Mouse (Mus musculus) hindbrain, embryonic 16.5 days (tissue): ENCODE results near the gene Wdr78. TPM values are rescaled to one million over a fixed set of nuclear protein-coding genes. Genes with fewer than 3 reads are reported as not detected.

ENCODE experiments used
- ATAC-seq: fragments of 200-750 bp; cut with Nextera tagmentation; 2 replicates; pipeline ENCODE4 v1.8.0; 2017; ENCODE audit warnings: moderate TSS enrichment, moderate library complexity
- H3K27ac ChIP-seq: fragments of 300-500 bp; sonication (generic); 2 replicates; pipeline ENCODE4 v1.5.1; 2014; ENCODE audit warnings: low read depth, mild to moderate bottlenecking, control low read depth, low read length, moderate library complexity
- H3K27me3 ChIP-seq: fragments of 300-500 bp; sonication (generic); replicated peaks from 2 replicates; pipeline ENCODE4 v1.6.1; 2014; ENCODE audit warnings: low read length; ENCODE audit not compliant: control insufficient read depth, insufficient read depth
- H3K36me3 ChIP-seq: fragments of 300-500 bp; sonication (generic); 2 replicates; pipeline ENCODE4 v1.6.1; 2014; ENCODE audit warnings: mild to moderate bottlenecking, low read length, moderate library complexity, mixed read lengths; ENCODE audit not compliant: control insufficient read depth, insufficient read depth
- H3K4me1 ChIP-seq: fragments of 300-500 bp; sonication (generic); 2 replicates; pipeline ENCODE4 v1.6.1; 2014; ENCODE audit warnings: low read depth, low read length; ENCODE audit not compliant: control insufficient read depth, insufficient read depth
- H3K4me2 ChIP-seq: fragments of 300-500 bp; sonication (generic); 2 replicates; pipeline ENCODE4 v1.6.1; 2014; ENCODE audit warnings: mild to moderate bottlenecking, low read length, control low read depth, moderate library complexity
- H3K4me3 ChIP-seq: fragments of 300-500 bp; sonication (generic); 2 replicates; pipeline ENCODE4 v1.5.1; 2014; ENCODE audit warnings: mild to moderate bottlenecking, low read length, control low read depth, moderate library complexity
- H3K9ac ChIP-seq: fragments of 300-500 bp; sonication (generic); 2 replicates; pipeline ENCODE4 v1.6.1; 2014; ENCODE audit warnings: low read depth, mild to moderate bottlenecking, control low read depth, low read length, moderate library complexity
- H3K9me3 ChIP-seq: fragments of 300-500 bp; sonication (generic); 2 replicates; pipeline ENCODE4 v1.6.1; 2014; ENCODE audit warnings: mild to moderate bottlenecking, low read length, moderate library complexity; ENCODE audit not compliant: control insufficient read depth
- WGBS: fragments of 180-500 bp; shearing (Covaris S2); extraction: QIAGEN DNeasy Blood & Tissue Kit; methylation state at CpG from one replicate; pipeline ENCODE4 v1.1.7; 2014; 5-methylcytosine and 5-hydroxymethylcytosine counted together
- polyA plus RNA-seq: library from polyadenylated mRNA; unstranded; fragments of >200 nt; fragmentation: Nextera tagmentation; extraction: Ambion mirVana; gene quantifications from 2 replicates; pipeline ENCODE4 v1.2.1, GENCODE M21; 2015

Gene Wdr78
- 5.5 and 6.7 TPM in 2 replicates for polyA plus RNA-seq

DNA sequence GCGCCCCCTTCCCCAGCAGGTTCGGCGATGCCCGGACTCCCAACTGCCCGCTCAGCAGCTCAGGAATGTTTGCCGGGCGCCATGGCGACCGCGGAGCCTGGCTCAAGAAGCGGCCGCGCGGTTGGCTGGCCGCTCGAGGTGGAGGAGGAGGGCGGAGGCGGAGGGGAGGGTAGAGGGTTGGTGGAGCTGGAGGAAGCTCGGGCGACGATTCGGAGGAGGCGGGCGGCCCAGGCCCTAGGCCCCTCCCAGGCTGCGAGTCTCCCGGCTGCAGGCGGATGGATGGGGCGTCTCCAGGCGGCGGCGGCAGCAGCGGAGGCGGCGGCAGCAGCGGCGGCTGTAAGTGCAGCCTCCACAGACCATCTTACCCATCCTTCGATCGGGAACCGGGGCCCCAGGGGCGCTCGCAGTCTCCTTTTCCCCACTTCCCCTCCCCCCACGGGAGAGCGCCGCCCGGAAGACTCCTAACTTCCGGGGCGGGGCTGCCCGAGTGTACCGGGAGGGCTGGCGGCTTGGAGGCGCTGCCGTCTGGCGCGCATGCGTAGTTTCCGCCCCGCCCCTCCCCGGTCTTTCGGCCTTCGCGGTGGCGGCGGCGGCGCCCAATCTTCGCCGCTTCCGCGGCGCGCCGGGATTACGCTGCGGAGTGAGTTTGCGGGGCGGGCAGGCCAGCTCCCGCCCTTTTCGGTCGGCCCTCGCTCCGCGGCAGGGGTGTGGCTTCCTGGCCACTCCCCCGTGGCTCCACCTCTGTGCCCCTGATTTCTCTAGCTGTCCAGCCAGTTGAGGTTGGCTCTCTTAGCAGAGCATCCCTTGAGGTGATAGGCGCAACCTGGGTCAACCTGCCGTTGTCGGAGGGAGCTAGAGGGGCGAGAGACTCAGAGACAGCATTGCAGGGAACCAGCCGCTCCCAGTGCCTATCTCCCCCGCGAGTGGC lies at the start of gene Wdr78, which contains the start of gene Mier1:
Gene Wdr78, minus strand, starts transcription at position 372 of the 928 bp plus-strand sequence.
Gene Mier1, plus strand, starts transcription at position 207 of the 928 bp plus-strand sequence.
- H3K4me3 ChIP-seq, result peak within 1 kb of the TSS; percentile 79
- H3K36me3 ChIP-seq, result peaks cover 5% of the 10 kb centered on the region; the same call in 1 of the 2 replicates
- peak; percentile 99 for ATAC-seq
- H3K4me1 ChIP-seq, result peaks cover 26% of the 10 kb centered on the region
- H3K27me3 ChIP-seq, result no peaks in the 10 kb centered on the region
- under 1% methylated on average over 64 of the region's 90 CpGs for WGBS
- H3K9ac ChIP-seq, result peak within 1 kb of the TSS; percentile 92
- peak within 1 kb of the TSS; percentile 99 for H3K27ac ChIP-seq
- no peaks in the 10 kb centered on the region for H3K9me3 ChIP-seq
- peak within 1 kb of the TSS; percentile 86 for H3K4me2 ChIP-seq

GRCm38 (mm10) chr4:103158781-103159180 lies 44.4 kb upstream of the Wdr78 start:
- ATAC-seq, result no peak
- Histone ChIP-seq H3K27me3 (no peaks in the 10 kb centered on the region), H3K4me1 (no peaks in the 10 kb centered on the region), H3K4me3 (no peak overlapping the region), H3K36me3 (peaks cover 18% of the 10 kb centered on the region), H3K27ac (no peak overlapping the region), H3K9ac (no peak overlapping the region), H3K4me2 (no peak overlapping the region), H3K9me3 (no peaks in the 10 kb centered on the region)
- WGBS, result 94% methylated on average over 4 of the region's 4 CpGs

- no peak overlapping the region for H3K4me3 ChIP-seq
- H3K4me1 ChIP-seq, result no peaks in the 10 kb centered on the region
- no peaks in the 10 kb centered on the region for H3K27me3 ChIP-seq
- no peaks in the 10 kb centered on the region for H3K9me3 ChIP-seq
- peaks cover 31% of the 10 kb centered on the region for H3K36me3 ChIP-seq
- H3K9ac ChIP-seq, result no peak overlapping the region
- no peak overlapping the region for H3K27ac ChIP-seq
- ATAC-seq, result no peak
- no peak overlapping the region for H3K4me2 ChIP-seq
- WGBS, result 80% methylated on average over 5 of the region's 5 CpGs
Observed at GRCm38 (mm10) chr4:103151946-103152345, 37.6 kb upstream of the Wdr78 start.

DNA sequence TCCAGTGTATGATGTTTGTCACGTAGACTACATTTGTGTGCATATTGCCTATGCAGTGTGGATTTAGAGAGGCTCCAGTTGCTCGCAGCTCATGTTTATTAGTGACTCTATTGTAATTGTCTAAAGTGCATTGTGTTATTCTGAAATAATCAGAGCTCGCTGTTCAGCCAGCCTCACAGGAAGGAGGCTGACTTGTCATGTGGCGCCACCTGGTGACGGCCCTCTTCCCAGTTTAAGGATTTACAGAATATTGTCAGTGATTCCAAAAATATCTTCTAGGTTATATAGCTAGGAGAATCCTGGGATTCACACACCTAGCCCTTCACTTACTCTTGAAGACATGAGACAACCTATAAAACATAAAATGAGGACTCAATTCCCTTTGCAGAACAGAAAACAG lies 32.0 kb upstream of the Wdr78 start:
- Histone ChIP-seq H3K4me1 (no peaks in the 10 kb centered on the region), H3K4me2 (no peak overlapping the region), H3K9ac (no peak overlapping the region), H3K27ac (no peak overlapping the region), H3K9me3 (no peaks in the 10 kb centered on the region), H3K27me3 (no peaks in the 10 kb centered on the region), H3K36me3 (peaks cover 17% of the 10 kb centered on the region), H3K4me3 (no peak overlapping the region)
- WGBS, result 32% methylated on average over 5 of the region's 5 CpGs
- no peak for ATAC-seq

- H3K4me1 ChIP-seq, result no peaks in the 10 kb centered on the region
- no peak for ATAC-seq
- no peak overlapping the region for H3K4me3 ChIP-seq
- 91% methylated on average over 1 of the region's 1 CpGs for WGBS
- H3K4me2 ChIP-seq, result no peak overlapping the region
- no peaks in the 10 kb centered on the region for H3K9me3 ChIP-seq
- H3K9ac ChIP-seq, result no peak overlapping the region
- no peaks in the 10 kb centered on the region for H3K27me3 ChIP-seq
- H3K27ac ChIP-seq, result no peak overlapping the region
- peaks cover 2% of the 10 kb centered on the region; the same call in 1 of the 2 replicates for H3K36me3 ChIP-seq
Observed at GRCm38 (mm10) chr4:103136946-103137345, 22.6 kb upstream of the Wdr78 start.

GRCm38 (mm10) chr4:103126533-103126932 lies 12.2 kb upstream of the Wdr78 start:
- no peak overlapping the region for H3K4me3 ChIP-seq
- no peaks in the 10 kb centered on the region for H3K9me3 ChIP-seq
- H3K4me1 ChIP-seq, result no peaks in the 10 kb centered on the region
- no peak overlapping the region for H3K27ac ChIP-seq
- 94% methylated on average over 4 of the region's 4 CpGs for WGBS
- no peaks in the 10 kb centered on the region for H3K27me3 ChIP-seq
- H3K4me2 ChIP-seq, result no peak overlapping the region
- no peaks in the 10 kb centered on the region for H3K36me3 ChIP-seq
- H3K9ac ChIP-seq, result no peak overlapping the region
- no peak for ATAC-seq

- H3K4me2 ChIP-seq, result no peak overlapping the region
- peaks cover 6% of the 10 kb centered on the region; the same call in 1 of the 2 replicates for H3K4me1 ChIP-seq
- no peak overlapping the region for H3K27ac ChIP-seq
- H3K9ac ChIP-seq, result no peak overlapping the region
- H3K9me3 ChIP-seq, result no peaks in the 10 kb centered on the region
- no peak overlapping the region for H3K4me3 ChIP-seq
- no peak for ATAC-seq
- no peaks in the 10 kb centered on the region for H3K36me3 ChIP-seq
- H3K27me3 ChIP-seq, result no peaks in the 10 kb centered on the region
Observed at GRCm38 (mm10) chr4:103123606-103124005, 9.3 kb upstream of the Wdr78 start.

DNA sequence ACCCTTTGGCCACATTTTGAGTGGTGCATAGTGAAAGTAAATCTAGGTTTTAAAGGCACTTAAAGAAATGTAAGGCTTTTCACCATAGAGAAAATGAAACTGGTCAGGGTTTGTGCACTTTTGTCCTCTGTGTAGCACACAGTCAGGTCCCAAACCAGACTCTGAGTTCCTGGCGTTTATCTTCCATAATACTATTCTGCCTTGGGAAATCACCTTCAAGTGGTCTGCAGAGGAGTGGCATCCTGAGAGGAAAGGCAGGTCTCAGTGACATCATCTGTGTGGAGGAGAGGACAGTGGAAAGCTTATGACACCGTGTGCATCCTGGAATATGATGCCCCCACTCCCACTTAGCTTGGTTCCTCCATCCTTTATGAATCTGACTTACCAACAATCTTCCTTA lies 8.7 kb upstream of the Wdr78 start:
- no peak for ATAC-seq

DNA sequence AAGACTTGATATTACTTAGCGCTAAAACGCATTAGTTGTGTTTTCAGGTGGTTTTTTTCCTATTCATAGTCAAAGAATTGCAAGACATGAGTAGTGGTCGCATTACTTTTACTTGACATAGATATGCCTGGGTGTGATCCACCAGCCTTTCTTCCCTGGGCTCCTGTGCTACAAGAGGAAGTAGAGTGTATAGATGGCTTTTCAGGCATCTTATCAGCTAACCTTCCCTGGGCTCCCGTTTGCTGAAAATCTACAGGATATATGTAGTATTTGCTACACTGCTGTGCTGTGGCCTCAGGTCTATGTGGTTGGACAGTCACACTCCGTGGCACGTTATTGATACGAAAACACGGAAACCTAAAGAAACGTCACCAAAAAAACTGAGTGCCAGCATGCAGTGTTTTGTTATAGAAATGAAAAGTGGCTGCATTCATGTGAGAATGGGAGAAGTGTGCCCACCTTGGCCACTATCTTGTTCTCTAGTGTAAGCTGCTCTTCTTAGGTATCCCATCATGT lies 6.6 kb upstream of the Wdr78 start:
- no peak overlapping the region for H3K9ac ChIP-seq
- H3K4me3 ChIP-seq, result no peak overlapping the region
- H3K27me3 ChIP-seq, result no peaks in the 10 kb centered on the region
- 83% methylated on average over 9 of the region's 9 CpGs for WGBS
- no peaks in the 10 kb centered on the region for H3K9me3 ChIP-seq
- ATAC-seq, result no peak
- no peak overlapping the region for H3K27ac ChIP-seq
- peaks cover 5% of the 10 kb centered on the region; the same call in 1 of the 2 replicates for H3K36me3 ChIP-seq
- H3K4me1 ChIP-seq, result peaks cover 10% of the 10 kb centered on the region
- peak overlapping the region; percentile 74; the same call in 1 of the 2 replicates for H3K4me2 ChIP-seq

More for the DNA sequence above, 8.7 kb upstream of the Wdr78 start:
- H3K4me1 ChIP-seq, result peaks cover 7% of the 10 kb centered on the region; the same call in 1 of the 2 replicates
- no peak overlapping the region for H3K9ac ChIP-seq
- no peaks in the 10 kb centered on the region for H3K27me3 ChIP-seq
- H3K27ac ChIP-seq, result no peak overlapping the region
- 68% methylated on average over 2 of the region's 2 CpGs for WGBS
- H3K36me3 ChIP-seq, result no peaks in the 10 kb centered on the region
- H3K4me3 ChIP-seq, result no peak overlapping the region
- no peaks in the 10 kb centered on the region for H3K9me3 ChIP-seq
- no peak overlapping the region for H3K4me2 ChIP-seq
